Mouse (Mus musculus): ENCODE measurements around the gene Cfc1. TPM values are rescaled to one million over a fixed set of nuclear protein-coding genes. Genes with fewer than 3 reads are reported as not detected.
A peak's percentile ranks its signal among the peaks of the same experiment; 100 is the strongest.
"Not testable (repeated sequence)": the region's sequence is repeated elsewhere in the genome, so short reads cannot be mapped to it uniquely, and the experiment has no call there.

Gene Cfc1
- polyA plus RNA-seq (2014; fragmentation: Nextera tagmentation; extraction: Ambion mirVana): 0.50 and 1.00 TPM in 2 replicates

DNA sequence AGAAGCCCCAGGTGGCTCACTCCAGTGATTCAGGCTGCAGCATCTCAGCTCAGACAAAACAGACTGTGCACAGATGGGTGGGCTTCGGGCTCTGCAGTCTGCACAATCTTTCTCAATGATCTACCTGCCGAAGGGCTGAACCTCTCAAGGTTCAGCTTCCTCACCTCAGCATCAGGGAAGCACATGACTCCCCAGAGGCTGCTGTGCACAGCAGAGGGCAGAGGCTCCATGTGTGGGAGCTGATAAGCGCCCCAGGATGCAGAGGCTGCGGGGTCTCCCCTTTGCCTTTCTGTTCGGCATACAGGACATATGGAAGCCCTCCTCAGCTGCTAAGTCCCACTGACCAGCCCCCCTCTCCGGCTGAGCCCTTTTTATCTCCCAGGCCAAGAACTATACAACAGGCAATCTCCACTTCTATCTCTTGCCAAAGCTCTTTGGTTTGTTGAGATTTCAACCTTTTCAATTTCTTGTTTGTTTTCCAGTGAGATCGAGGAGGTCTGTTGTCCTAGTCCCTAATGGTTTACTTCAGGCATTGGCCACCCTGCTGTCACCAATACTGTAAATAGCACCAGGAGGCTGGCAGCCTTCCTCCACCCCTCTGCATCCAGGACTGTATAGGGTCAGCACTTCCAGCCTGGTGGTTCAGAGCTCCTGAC lies at the start of gene Cfc1:
Gene Cfc1, plus strand, starts transcription at position 606 of the 656 bp plus-strand sequence.
- 7% methylated on average over 7 of the region's 7 CpGs for WGBS (ENCODE audit: insufficient replicate concordance)
- not testable (repeated sequence) for H3K9me3 ChIP-seq (replicated peaks; ENCODE audit: control insufficient read depth, low read length); ATAC-seq (replicated peaks; ENCODE audit: insufficient number of reproducible peaks, low FRiP score, low TSS enrichment); H3K36me3 ChIP-seq (ENCODE audit: control insufficient read depth, insufficient read depth, low read length); H3K27ac ChIP-seq (ENCODE audit: low read depth, low read length); H3K9ac ChIP-seq (ENCODE audit: low read depth, low read length); H3K4me1 ChIP-seq (ENCODE audit: control insufficient read depth, insufficient read depth, low read length)
- H3K27me3 ChIP-seq (ENCODE audit: control insufficient read depth, insufficient read depth, low read length): peaks cover 12% of the 10 kb centered on the region
- H3K4me2 ChIP-seq: peak within 1 kb of the TSS; percentile 52
- H3K4me3 ChIP-seq (ENCODE audit: low read depth, low read length): peak within 1 kb of the TSS; percentile 0; the same call in 1 of the 2 replicates

DNA sequence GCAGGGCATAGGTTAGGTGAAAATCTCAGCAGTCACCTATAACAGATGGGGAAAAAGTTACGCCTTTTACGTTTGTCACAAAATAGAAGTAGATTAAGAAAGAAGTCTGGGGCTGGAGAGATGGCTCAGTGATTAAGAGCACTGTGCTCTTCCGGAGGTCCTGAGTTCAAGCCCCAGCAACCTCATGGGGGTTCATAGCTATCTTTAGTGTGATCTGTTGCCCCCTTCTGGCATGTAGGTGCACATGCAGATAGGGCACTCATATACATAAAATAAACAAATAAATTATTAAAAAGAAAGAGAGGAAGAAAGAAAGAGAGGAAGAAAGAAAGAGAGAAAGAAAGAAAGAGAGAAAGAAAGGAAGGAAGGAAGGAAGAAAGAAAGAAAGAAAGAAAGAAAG lies 48.1 kb upstream of the Cfc1 start:
- 89% methylated on average over 3 of the region's 3 CpGs for WGBS (ENCODE audit: insufficient replicate concordance)
- Histone ChIP-seq H3K36me3 (ENCODE audit: control insufficient read depth, insufficient read depth, low read length) (no peaks in the 10 kb centered on the region), H3K9me3 (replicated peaks; ENCODE audit: control insufficient read depth, low read length) (no peaks in the 10 kb centered on the region), H3K4me1 (ENCODE audit: control insufficient read depth, insufficient read depth, low read length) (peaks cover 3% of the 10 kb centered on the region; the same call in 1 of the 2 replicates), H3K27me3 (ENCODE audit: control insufficient read depth, insufficient read depth, low read length) (no peaks in the 10 kb centered on the region), H3K4me2 (no peak overlapping the region), H3K9ac (ENCODE audit: low read depth, low read length) (no peak overlapping the region), H3K27ac (ENCODE audit: low read depth, low read length) (no peak overlapping the region), H3K4me3 (ENCODE audit: low read depth, low read length) (no peak overlapping the region)
- ATAC-seq (replicated peaks; ENCODE audit: insufficient number of reproducible peaks, low FRiP score, low TSS enrichment): no peak

DNA sequence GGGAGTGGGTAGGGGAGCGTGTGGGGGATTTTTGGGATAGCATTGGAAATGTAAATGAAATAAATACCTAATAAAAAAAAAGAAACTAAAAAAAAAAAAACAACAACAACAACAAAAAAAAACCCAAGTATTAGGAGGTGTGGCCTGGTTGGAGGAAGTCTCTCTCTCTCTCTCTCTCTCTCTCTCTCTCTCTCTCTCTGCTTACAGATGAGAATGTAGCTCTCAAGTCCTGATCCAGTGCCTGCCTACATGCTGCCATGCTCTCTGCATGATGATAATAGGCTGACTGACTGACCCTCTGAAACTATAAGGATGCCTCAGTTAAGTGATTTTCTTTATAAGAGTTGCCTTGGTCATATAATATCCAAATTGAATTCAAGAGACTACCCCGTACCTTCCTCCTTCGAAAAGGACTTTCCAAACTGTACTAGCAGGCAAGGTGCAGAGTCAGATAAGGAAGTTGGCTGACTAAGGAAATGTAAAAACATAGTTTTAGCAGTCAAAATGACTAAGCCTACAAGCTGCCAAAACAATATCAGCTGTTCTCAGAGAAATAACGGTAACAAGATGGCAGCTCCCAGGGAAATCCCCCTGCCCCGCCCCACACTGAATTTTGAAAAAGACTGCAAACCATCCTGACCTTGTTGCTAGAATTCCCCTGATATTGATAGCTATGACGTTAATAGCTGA lies 45.5 kb upstream of the Cfc1 start:
- 81% methylated on average over 6 of the region's 6 CpGs for WGBS (ENCODE audit: insufficient replicate concordance)
- no peak overlapping the region for H3K4me3 ChIP-seq (ENCODE audit: low read depth, low read length)
- H3K4me2 ChIP-seq: no peak overlapping the region
- H3K9me3 ChIP-seq (replicated peaks; ENCODE audit: control insufficient read depth, low read length): no peaks in the 10 kb centered on the region
- H3K27ac ChIP-seq (ENCODE audit: low read depth, low read length): no peak overlapping the region
- no peaks in the 10 kb centered on the region for H3K36me3 ChIP-seq (ENCODE audit: control insufficient read depth, insufficient read depth, low read length)
- ATAC-seq (replicated peaks; ENCODE audit: insufficient number of reproducible peaks, low FRiP score, low TSS enrichment): no peak
- no peaks in the 10 kb centered on the region for H3K27me3 ChIP-seq (ENCODE audit: control insufficient read depth, insufficient read depth, low read length)
- 0 out of 2 replicates have a peak, but pooled peaks cover 3% of the 10 kb centered on the region for H3K4me1 ChIP-seq (ENCODE audit: control insufficient read depth, insufficient read depth, low read length)
- no peak overlapping the region for H3K9ac ChIP-seq (ENCODE audit: low read depth, low read length)

DNA sequence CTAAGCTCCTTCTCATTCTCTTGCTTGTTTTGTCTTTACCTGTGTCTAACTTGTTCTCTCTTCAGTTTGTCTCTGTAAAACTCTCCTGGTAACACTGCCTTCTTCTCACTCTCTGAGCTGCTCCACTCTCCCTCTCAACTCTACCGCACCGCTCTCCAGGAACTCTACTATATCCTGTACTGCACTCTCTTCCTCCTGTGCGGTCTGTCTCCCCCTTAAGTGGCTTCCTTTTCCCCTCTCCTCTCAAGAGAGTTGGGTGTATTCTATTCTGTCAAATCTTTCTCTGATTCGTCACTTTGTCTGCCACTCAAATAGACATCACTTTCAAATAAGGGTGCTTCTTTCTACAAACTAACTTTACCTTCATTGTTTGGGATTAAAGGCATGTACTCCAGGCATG lies 44.0 kb upstream of the Cfc1 start:
- Histone ChIP-seq H3K4me2 (no peak overlapping the region), H3K9me3 (replicated peaks; ENCODE audit: control insufficient read depth, low read length) (no peaks in the 10 kb centered on the region), H3K4me1 (ENCODE audit: control insufficient read depth, insufficient read depth, low read length) (no peaks in the 10 kb centered on the region), H3K27ac (ENCODE audit: low read depth, low read length) (no peak overlapping the region), H3K4me3 (ENCODE audit: low read depth, low read length) (no peak overlapping the region), H3K27me3 (ENCODE audit: control insufficient read depth, insufficient read depth, low read length) (no peaks in the 10 kb centered on the region), H3K36me3 (ENCODE audit: control insufficient read depth, insufficient read depth, low read length) (no peaks in the 10 kb centered on the region), H3K9ac (ENCODE audit: low read depth, low read length) (no peak overlapping the region)
- WGBS (ENCODE audit: insufficient replicate concordance): 78% methylated on average over 4 of the region's 4 CpGs
- ATAC-seq (replicated peaks; ENCODE audit: insufficient number of reproducible peaks, low FRiP score, low TSS enrichment): no peak

DNA sequence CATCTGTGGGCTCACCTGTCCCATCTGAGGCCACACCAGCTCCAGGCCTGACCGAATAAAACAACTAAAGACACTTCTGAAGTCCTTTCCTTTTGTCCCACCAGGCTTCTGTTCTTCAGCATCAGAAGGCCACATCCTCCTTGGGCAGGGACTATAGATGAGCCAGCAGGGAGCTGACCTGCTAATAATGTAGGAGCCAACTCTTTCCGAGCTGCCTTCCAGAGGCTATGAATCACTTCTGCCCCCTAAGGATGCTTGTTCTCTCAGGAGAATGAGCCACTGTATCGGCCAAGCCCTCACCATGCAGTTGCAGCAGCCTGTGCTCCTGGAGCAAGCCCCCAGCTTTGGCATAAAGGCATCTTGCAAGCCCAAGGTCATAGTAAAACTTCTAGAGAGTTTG lies 32.5 kb upstream of the Cfc1 start:
- Histone ChIP-seq H3K4me1 (ENCODE audit: control insufficient read depth, insufficient read depth, low read length) (no peaks in the 10 kb centered on the region), H3K27ac (ENCODE audit: low read depth, low read length) (no peak overlapping the region), H3K9me3 (replicated peaks; ENCODE audit: control insufficient read depth, low read length) (no peaks in the 10 kb centered on the region), H3K27me3 (ENCODE audit: control insufficient read depth, insufficient read depth, low read length) (no peaks in the 10 kb centered on the region), H3K4me2 (no peak overlapping the region), H3K36me3 (ENCODE audit: control insufficient read depth, insufficient read depth, low read length) (no peaks in the 10 kb centered on the region), H3K9ac (ENCODE audit: low read depth, low read length) (no peak overlapping the region), H3K4me3 (ENCODE audit: low read depth, low read length) (no peak overlapping the region)
- 56% methylated on average over 3 of the region's 3 CpGs for WGBS (ENCODE audit: insufficient replicate concordance)
- ATAC-seq (replicated peaks; ENCODE audit: insufficient number of reproducible peaks, low FRiP score, low TSS enrichment): no peak

DNA sequence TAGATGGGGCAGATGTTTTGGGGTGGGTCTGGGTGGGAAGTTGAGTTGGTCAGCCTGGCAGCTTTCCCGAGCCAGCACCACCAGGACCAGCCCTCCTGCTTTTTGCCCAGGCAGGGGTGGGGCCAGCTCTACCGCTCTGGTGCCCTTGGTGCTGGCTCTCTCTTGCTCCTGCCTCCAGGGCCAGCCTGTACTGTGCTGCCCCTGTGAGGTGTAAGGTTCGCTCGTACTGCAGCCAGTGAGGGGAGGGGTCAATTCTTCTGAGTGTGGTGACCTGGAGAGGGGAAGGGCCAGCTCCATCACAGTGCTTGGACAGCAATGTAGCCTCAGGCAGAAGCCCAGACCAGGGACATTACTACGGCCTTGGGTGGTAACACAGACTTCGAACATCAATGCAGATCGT lies 30.1 kb upstream of the Cfc1 start:
- H3K27ac ChIP-seq (ENCODE audit: low read depth, low read length): no peak overlapping the region
- ATAC-seq (replicated peaks; ENCODE audit: insufficient number of reproducible peaks, low FRiP score, low TSS enrichment): no peak
- 51% methylated on average over 7 of the region's 7 CpGs for WGBS (ENCODE audit: insufficient replicate concordance)

DNA sequence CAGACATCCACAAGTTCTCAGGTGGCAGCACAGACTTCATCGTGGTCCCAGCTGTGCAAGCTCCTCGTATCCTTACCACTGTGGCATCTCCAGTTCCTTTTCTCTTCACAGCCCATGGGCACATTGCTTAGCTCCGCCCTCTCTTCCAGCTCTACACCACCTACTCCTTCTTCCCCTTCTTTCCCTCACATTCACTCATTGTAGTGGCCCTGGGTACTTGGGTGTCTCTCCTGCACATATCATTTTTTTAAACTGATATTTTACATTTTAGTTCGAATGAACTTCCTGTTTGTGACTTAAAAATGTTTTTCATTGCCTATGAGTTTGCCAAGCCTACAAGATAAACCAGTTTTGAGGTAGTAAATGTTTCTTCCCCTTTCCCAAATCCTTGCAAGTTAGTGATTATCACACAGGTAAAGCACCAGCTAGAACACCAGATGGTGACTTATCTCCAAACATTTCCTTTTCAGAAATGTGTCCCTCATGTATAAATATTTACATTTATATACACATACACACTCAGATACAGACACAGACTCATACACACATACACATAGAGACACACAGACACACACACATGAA lies 29.4 kb upstream of the Cfc1 start:
- Histone ChIP-seq H3K36me3 (ENCODE audit: control insufficient read depth, insufficient read depth, low read length) (no peaks in the 10 kb centered on the region), H3K27me3 (ENCODE audit: control insufficient read depth, insufficient read depth, low read length) (no peaks in the 10 kb centered on the region), H3K4me2 (no peak overlapping the region), H3K4me3 (ENCODE audit: low read depth, low read length) (no peak overlapping the region), H3K27ac (ENCODE audit: low read depth, low read length) (no peak overlapping the region), H3K9ac (ENCODE audit: low read depth, low read length) (no peak overlapping the region), H3K9me3 (replicated peaks; ENCODE audit: control insufficient read depth, low read length) (no peaks in the 10 kb centered on the region), H3K4me1 (ENCODE audit: control insufficient read depth, insufficient read depth, low read length) (no peaks in the 10 kb centered on the region)
- ATAC-seq (replicated peaks; ENCODE audit: insufficient number of reproducible peaks, low FRiP score, low TSS enrichment): no peak
- 76% methylated on average over 4 of the region's 4 CpGs for WGBS (ENCODE audit: insufficient replicate concordance)

More for the DNA sequence above, 30.1 kb upstream of the Cfc1 start:
- Histone ChIP-seq H3K36me3 (ENCODE audit: control insufficient read depth, insufficient read depth, low read length) (no peaks in the 10 kb centered on the region), H3K4me1 (ENCODE audit: control insufficient read depth, insufficient read depth, low read length) (no peaks in the 10 kb centered on the region), H3K9me3 (replicated peaks; ENCODE audit: control insufficient read depth, low read length) (no peaks in the 10 kb centered on the region), H3K27me3 (ENCODE audit: control insufficient read depth, insufficient read depth, low read length) (no peaks in the 10 kb centered on the region), H3K9ac (ENCODE audit: low read depth, low read length) (no peak overlapping the region), H3K4me3 (ENCODE audit: low read depth, low read length) (no peak overlapping the region), H3K4me2 (no peak overlapping the region)

DNA sequence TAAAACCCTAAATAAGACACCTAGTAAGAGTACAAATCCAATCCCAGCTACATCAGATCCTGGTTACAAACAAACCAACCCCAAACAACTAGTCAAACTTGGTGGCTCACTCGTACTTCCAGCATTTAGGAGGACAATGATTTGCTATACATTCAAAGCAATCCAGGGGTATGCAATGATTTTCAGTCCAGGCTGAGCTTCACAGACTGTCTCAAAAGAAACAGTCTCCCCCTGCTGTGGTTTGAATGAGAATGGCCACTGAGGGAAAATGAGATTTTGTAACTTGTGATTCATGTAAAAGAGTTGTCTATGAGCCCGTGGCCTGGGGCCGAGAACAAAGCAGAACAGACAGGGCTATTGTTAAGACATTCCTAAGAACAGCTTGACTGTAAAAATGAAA lies 27.5 kb upstream of the Cfc1 start:
- H3K4me2 ChIP-seq: no peak overlapping the region
- H3K27ac ChIP-seq (ENCODE audit: low read depth, low read length): no peak overlapping the region
- ATAC-seq (replicated peaks; ENCODE audit: insufficient number of reproducible peaks, low FRiP score, low TSS enrichment): no peak
- H3K4me3 ChIP-seq (ENCODE audit: low read depth, low read length): no peak overlapping the region
- no peaks in the 10 kb centered on the region for H3K27me3 ChIP-seq (ENCODE audit: control insufficient read depth, insufficient read depth, low read length)
- no peak overlapping the region for H3K9ac ChIP-seq (ENCODE audit: low read depth, low read length)
- H3K4me1 ChIP-seq (ENCODE audit: control insufficient read depth, insufficient read depth, low read length): no peaks in the 10 kb centered on the region
- H3K36me3 ChIP-seq (ENCODE audit: control insufficient read depth, insufficient read depth, low read length): no peaks in the 10 kb centered on the region
- WGBS (ENCODE audit: insufficient replicate concordance): 82% methylated on average over 3 of the region's 3 CpGs
- no peaks in the 10 kb centered on the region for H3K9me3 ChIP-seq (replicated peaks; ENCODE audit: control insufficient read depth, low read length)

Data from heart, embryonic 11.5 days (tissue).